Mouse (Mus musculus): ENCODE measurements around the gene Asb18.

Gene Asb18

GRCm38 (mm10) chr1:89971848-89972247 is 42.6 kb downstream of the Asb18 start:
- no peak for DNase-seq (ENCODE audit: low read depth, low spot score)

DNA sequence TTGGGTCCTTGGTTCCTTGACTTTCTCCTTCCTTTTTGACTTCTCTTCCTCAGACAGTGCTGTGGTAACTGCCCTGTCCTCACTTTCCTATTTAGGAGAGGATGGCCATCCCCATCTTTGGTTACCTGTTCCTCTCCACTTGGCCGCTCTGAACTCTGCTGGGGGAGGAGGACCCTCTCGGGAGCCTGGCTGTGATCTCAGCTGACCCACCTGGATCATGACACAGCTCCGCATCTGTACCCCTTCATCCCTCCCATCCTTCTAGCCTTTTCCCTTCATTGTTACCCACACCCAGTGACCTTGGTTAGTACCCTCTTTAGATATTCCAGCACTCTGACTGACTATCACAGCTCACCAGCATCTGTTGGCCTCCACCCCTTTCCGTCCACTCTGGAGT is 44.8 kb downstream of the Asb18 start:
- no peak for DNase-seq (ENCODE audit: low read depth, low spot score)

GRCm38 (mm10) chr1:89969072-89969713 is 45.3 kb downstream of the Asb18 start:
- no peak for DNase-seq (ENCODE audit: low read depth, low spot score)

DNA sequence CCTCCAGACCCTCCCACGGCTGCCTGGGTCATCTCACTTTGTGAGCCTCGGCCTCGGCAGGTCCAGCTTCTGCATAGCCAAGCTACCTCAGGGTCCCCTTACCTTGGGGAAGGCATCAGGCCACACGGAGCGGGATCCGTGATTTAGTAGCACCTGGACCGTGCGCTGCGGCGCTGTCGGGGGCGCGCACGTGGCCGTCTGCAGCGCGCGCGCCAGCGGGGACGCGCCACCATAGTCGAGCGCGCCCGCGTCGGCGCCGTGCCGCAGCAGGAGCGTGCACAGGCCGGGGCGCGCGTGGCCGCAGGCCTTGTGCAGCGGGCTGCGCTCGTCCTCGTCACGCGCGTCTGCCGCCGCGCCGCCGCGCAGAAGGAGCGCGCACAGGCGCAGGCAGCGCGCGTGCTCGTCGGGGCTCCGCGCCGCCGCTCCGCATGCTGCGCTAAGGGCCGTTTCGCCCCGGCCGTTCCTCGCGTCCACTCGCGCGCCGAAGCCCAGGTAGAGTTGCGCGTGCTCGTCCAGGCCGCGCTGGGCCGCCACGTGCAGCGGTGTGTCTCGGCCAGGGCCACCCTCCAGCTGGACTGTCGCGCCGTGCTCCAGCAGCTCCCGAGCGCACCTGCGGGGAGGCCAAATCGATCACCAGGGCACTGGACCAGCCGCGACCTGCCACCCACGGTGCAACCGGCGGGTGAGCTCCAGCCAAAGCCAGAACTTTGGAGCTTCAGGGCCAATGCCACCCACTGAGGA is 46.2 kb downstream of the Asb18 start:
- DNase-seq (ENCODE audit: low read depth, low spot score), result no peak

DNA sequence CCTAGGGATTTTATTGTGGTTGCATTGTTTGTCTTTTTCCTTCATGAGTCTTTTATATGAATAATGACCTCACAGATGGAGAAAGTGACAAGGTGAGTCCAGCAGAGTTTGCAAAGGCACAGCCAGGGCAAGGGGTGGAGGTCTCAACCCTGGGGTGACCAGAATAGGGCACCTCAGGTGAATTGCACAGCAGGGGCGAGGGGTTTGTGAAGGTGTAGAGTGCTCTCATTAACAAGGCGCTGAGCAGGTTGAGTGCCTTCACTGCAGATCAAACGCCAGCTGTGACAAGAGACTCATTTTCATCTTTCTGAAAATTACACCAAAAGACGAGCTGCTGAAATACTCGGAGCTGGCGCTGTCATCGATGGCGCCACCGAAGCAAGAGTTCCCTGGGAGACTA is 46.9 kb downstream of the Asb18 start:
- DNase-seq (ENCODE audit: low read depth, low spot score), result no peak

- no peak for DNase-seq (ENCODE audit: low read depth, low spot score)
Observed at GRCm38 (mm10) chr1:89964426-89964825, 50.0 kb downstream of the Asb18 start.

- DNase-seq (ENCODE audit: low read depth, low spot score), result no peak
Observed at GRCm38 (mm10) chr1:89963296-89963695, 51.2 kb downstream of the Asb18 start.

GRCm38 (mm10) chr1:89962092-89962491 is 52.4 kb downstream of the Asb18 start:
- DNase-seq (ENCODE audit: low read depth, low spot score), result no peak

DNA sequence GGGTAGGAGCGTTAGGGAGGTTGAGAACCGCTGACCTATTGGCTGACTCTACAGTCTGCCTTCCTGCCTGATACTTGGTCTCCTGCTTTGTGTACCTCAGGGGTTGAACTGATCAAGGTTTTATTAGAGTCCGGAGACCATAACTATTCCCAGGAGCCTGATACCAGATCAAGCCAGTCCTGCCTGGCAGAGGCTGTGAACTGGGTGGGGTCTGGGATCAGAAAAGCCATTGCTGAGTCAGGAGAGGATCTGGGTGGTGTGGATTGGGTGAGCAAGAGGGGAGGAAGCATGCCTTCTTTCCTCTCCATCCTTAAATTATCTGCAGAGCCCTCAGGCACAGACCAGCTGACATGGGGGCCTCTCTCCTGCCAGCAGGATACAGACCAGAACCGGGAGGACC is 55.1 kb downstream of the Asb18 start:
- DNase-seq (ENCODE audit: low read depth, low spot score), result no peak

- no peak for DNase-seq (ENCODE audit: low read depth, low spot score)
Observed at GRCm38 (mm10) chr1:89943202-89943601, 71.3 kb downstream of the Asb18 start.

GRCm38 (mm10) chr1:89942395-89942976 is 72.0 kb downstream of the Asb18 start:
- DNase-seq (ENCODE audit: low read depth, low spot score), result no peak

DNA sequence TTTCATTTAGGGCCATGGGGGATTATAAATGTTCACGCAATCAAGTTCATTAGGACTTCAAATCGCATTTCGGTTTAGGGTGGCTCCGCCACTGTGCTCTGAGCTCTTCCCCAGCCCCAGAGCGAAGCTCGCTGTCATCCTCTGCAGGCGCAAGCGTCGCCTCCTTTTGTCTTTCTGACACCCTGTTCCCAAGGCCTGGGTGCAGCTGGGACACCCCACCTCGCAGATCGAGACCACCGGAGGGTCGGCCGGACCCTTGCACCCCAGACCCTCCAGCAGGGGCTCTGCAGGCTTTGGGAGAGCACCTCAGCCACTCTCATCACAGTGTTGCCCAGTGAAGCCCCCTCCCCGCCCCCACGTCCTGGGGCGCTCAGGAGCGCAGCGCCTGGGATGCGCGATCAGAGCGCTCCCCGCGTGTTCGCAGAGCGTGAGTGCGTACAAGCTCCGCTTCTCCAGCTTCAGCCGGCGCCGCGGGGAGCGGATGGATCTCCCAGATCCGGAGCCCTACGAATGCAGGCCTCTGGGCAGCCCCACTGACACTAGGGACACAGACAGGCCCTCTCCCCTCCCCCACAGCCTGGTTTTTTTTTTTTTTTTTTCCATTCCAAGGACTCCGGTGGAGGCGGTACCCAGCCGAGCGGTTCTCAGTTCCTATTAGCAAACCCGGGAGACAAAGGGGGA is 72.6 kb downstream of the Asb18 start:
- DNase-seq (ENCODE audit: low read depth, low spot score), result no peak

GRCm38 (mm10) chr1:89940961-89941524 is 73.4 kb downstream of the Asb18 start:
- DNase-seq (ENCODE audit: low read depth, low spot score), result no peak

- DNase-seq (ENCODE audit: low read depth, low spot score), result no peak
Observed at GRCm38 (mm10) chr1:89939981-89940726, 74.3 kb downstream of the Asb18 start.

- DNase-seq (ENCODE audit: low read depth, low spot score), result no peak
Observed at GRCm38 (mm10) chr1:89939596-89939960, 74.9 kb downstream of the Asb18 start.

DNA sequence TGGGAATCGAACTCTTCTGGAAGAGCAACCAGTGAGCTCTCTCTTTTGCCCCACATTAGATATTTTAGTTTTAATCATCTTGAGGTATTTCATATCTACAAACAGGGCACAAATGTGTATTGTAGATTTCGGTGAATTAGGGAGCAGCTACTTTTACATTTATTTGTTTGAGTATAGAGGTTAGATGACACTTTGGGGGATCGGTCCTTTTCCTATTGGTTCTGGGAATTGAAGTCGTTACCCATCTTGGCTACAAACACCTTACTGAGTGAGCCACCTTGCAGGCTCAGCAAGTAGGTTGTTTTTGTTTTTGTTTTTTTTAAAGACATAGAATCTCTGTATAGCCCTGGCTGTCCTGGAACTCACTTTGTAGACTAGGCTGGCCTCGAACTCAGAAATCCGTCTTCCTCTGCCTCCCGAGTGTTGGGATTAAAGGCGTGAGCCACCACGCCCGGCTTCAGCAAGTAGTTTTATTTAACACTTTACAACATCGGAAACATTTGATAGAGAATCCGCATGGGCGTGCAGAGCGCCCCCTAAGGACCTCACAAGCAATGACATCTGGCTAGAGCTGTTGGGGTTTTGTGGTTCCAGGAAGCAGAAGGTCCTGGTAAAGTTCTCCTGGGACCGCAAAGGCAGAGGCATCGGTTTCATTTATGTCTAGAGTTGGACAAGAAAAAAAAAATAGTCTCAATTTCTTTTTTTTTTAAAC is 75.4 kb downstream of the Asb18 start:
- no peak for DNase-seq (ENCODE audit: low read depth, low spot score)

GRCm38 (mm10) chr1:89935493-89936348 is 78.7 kb downstream of the Asb18 start:
- no peak for DNase-seq (ENCODE audit: low read depth, low spot score)

- DNase-seq (ENCODE audit: low read depth, low spot score), result no peak
Observed at GRCm38 (mm10) chr1:89934316-89935260, 79.9 kb downstream of the Asb18 start.

DNA sequence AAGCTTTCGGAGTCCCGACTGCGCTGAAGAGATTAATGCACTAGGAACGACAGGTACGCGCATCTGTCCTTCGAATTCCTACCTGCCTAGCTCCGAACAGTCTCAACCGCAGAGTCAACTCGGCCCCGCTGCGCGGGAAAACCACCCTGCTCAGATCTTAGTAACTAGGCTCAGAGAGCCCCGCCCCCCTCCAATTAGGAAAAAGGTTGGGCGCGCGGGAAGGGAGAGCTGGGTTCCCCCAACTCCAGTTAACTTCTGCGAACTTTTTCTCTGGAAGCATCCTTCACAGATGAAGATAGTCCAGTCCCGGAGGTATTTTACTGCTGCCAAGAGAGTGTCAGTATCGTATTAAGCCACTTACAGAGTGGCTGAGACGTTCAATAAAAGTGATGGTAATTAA is 80.7 kb downstream of the Asb18 start:
- no peak for DNase-seq (ENCODE audit: low read depth, low spot score)
